Comparison of ENCODE assay signal across 8 mouse cellular contexts in genomic region chr13:22050591-22051522, GRCm38 (mm10). TPM values are rescaled to one million over a fixed set of nuclear protein-coding genes. Genes with fewer than 3 reads are reported as not detected.
A peak's percentile ranks its signal among the peaks of the same experiment; 100 is the strongest.
DNase-seq lines count a peak whose midpoint lies in the region; ATAC-seq and TF ChIP-seq lines count a peak whose summit lies in the region.

No protein-coding gene starts in this region.

- peak; percentile 47 for TF ChIP-seq CTCF in olfactory bulb, adult 2 months (IDR thresholded peaks at IDR 0.05; ENCODE audit: insufficient read depth, low read depth, low read length)

- H3K4me3 ChIP-seq in lung, embryonic 15.5 days = peak overlapping the region; percentile 53
- H3K4me3 ChIP-seq in olfactory bulb, adult 2 months (ENCODE audit: insufficient read depth, low read depth, low read length) = peak overlapping the region; percentile 52

- H3K4me2 ChIP-seq in lung, embryonic 15.5 days = peak overlapping the region; percentile 64

- no peaks in the 10 kb centered on the region for H3K36me3 ChIP-seq in lung, embryonic 15.5 days

- DNase-seq in MEL-GATA-1-ER (ENCODE audit: extremely low read depth, low read depth) = peak; percentile 83
- DNase-seq in cerebellum, adult 8-10 months = peak; percentile 63
- DNase-seq in forelimb bud, embryonic 11.5 days (ENCODE audit: low read depth, low spot score) = peak; percentile 92
- DNase-seq in layer of hippocampus, adult 9-10 months (ENCODE audit: low spot score) = peak; percentile 85
- DNase-seq in thymus, adult 18-20 months = peak; percentile 88 to 91

- no peaks in the 10 kb centered on the region for H3K9me3 ChIP-seq in lung, embryonic 15.5 days

- no peak for TF ChIP-seq POLR2A in olfactory bulb, adult 2 months (IDR thresholded peaks at IDR 0.05; ENCODE audit: insufficient read depth, low read depth, low read length)

- H3K4me1 ChIP-seq in lung, embryonic 15.5 days = no peaks in the 10 kb centered on the region
- H3K4me1 ChIP-seq in olfactory bulb, adult 2 months (ENCODE audit: control insufficient read depth, insufficient read depth, low read length) = peaks cover 3% of the 10 kb centered on the region; the same call in 1 of the 2 replicates

- ATAC-seq in hematopoietic stem cell, adult 5-6 weeks (replicated peaks in 1 of 2; ENCODE audit: insufficient read depth in 1 of 2, low FRiP score in 2 of 2, low TSS enrichment in 1 of 2, low read depth in 1 of 2, poor library complexity in 2 of 2, severe bottlenecking in 2 of 2) = peak; percentile 95 to 96
- peak; percentile 94 for ATAC-seq in lung, embryonic 15.5 days (ENCODE audit: borderline replicate concordance, extremely low read depth, low FRiP score, low TSS enrichment)

- no peaks in the 10 kb centered on the region for H3K27me3 ChIP-seq in lung, embryonic 15.5 days

- WGBS in lung, embryonic 15.5 days = under 1% methylated on average over 52 of the region's 52 CpGs
- under 1% methylated on average over 52 of the region's 52 CpGs for WGBS in olfactory bulb, adult 2 months

- H3K27ac ChIP-seq in lung, embryonic 15.5 days = peak overlapping the region; percentile 90
- H3K27ac ChIP-seq in olfactory bulb, adult 2 months (ENCODE audit: insufficient read depth, low read depth, low read length) = peak overlapping the region; percentile 83

- peak overlapping the region; percentile 36 for H3K9ac ChIP-seq in lung, embryonic 15.5 days

RNA-seq across cellular contexts. Expression of gene Hist1h2bj, which starts 7.8 kb away (rescaled TPM):
- 212 and 356 TPM in 2 replicates for total RNA-seq in hematopoietic stem cell, adult 5-6 weeks (2017)
- 15.7 and 16.0 TPM in 2 replicates for polyA plus RNA-seq in lung, embryonic 15.5 days (2015; fragmentation: Nextera tagmentation; extraction: Ambion mirVana)
- not detected in 2 replicates for polyA plus RNA-seq in olfactory bulb, adult 2 months (2012; ENCODE audit: insufficient read depth, insufficient read length, low replicate concordance, missing spikeins)

RNA-seq across cellular contexts. Expression of gene Hist1h2ag, which starts 8.1 kb away (rescaled TPM):
- 548 and 583 TPM in 2 replicates for total RNA-seq in hematopoietic stem cell, adult 5-6 weeks (2017)
- 52.7 and 55.6 TPM in 2 replicates for polyA plus RNA-seq in lung, embryonic 15.5 days (2015; fragmentation: Nextera tagmentation; extraction: Ambion mirVana)
- not detected in 2 replicates for polyA plus RNA-seq in olfactory bulb, adult 2 months (2012; ENCODE audit: insufficient read depth, insufficient read length, low replicate concordance, missing spikeins)

RNA-seq across cellular contexts. Expression of gene Hist1h4i, which starts 9.7 kb away (rescaled TPM):
- 41.9 and 76.5 TPM in 2 replicates for total RNA-seq in hematopoietic stem cell, adult 5-6 weeks (2017)
- polyA plus RNA-seq in lung, embryonic 15.5 days (2015; fragmentation: Nextera tagmentation; extraction: Ambion mirVana) = 27.2 and 29.1 TPM in 2 replicates
- polyA plus RNA-seq in olfactory bulb, adult 2 months (2012; ENCODE audit: insufficient read depth, insufficient read length, low replicate concordance, missing spikeins) = not detected in 2 replicates

RNA-seq across cellular contexts. Expression of gene Hist1h2bk, which starts 15.2 kb away (rescaled TPM):
- total RNA-seq in hematopoietic stem cell, adult 5-6 weeks (2017) = 735 and 845 TPM in 2 replicates
- polyA plus RNA-seq in lung, embryonic 15.5 days (2015; fragmentation: Nextera tagmentation; extraction: Ambion mirVana) = 7.0 and 7.4 TPM in 2 replicates
- not detected in 2 replicates for polyA plus RNA-seq in olfactory bulb, adult 2 months (2012; ENCODE audit: insufficient read depth, insufficient read length, low replicate concordance, missing spikeins)

RNA-seq across cellular contexts. Expression of gene Hist1h2ah, which starts 15.5 kb away (rescaled TPM):
- 573 and 874 TPM in 2 replicates for total RNA-seq in hematopoietic stem cell, adult 5-6 weeks (2017)
- polyA plus RNA-seq in lung, embryonic 15.5 days (2015; fragmentation: Nextera tagmentation; extraction: Ambion mirVana) = 8.1 and 8.2 TPM in 2 replicates
- polyA plus RNA-seq in olfactory bulb, adult 2 months (2012; ENCODE audit: insufficient read depth, insufficient read length, low replicate concordance, missing spikeins) = not detected in 2 replicates

Comparison
In these comparisons a context has a peak if more than half of its experiments do, and no peak if none do; other contexts are left out.
1. Peak in every context shown above with its lines: DNase-seq, ATAC-seq, H3K4me3 ChIP-seq and H3K27ac ChIP-seq.
2. RNA of gene Hist1h4i, which starts 9.7 kb away (polyA plus RNA-seq): 27.2 to 29.1 TPM in lung, embryonic 15.5 days; not detected in olfactory bulb, adult 2 months; every median in the first group is over 10 times any median in the second.